Comparison of ENCODE assay signal across 8 mouse cellular contexts in the genomic region with DNA sequence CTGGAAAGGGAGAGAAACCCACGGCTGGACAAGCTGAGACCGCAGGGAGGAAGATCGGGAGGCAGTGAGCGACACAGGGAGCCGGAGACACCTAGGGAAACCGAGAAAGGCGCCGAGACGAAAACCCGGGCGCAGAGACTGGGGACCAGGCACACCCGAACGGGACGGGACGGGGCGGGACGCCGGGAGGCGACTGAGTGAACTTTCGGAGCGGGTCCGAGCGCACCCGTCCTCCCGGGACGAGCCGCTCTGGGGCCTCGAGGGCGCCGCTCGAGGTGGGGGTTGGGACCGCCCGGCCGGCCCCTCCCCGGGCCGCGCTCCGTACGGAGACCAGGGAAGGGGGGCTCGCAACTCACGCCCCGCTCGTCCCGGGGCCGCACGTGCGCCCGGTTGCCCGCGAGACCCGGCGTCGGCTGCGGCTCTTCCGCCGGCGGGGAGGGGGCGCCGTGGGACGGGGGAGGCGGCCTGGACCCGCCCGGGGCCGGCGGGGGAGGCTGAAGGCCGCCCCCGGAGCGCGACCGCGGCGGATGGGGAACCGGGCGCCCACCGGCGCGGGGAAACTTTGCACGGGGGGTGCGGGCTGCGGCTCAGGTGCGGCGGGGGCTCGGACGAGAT. TPM values are rescaled to one million over a fixed set of nuclear protein-coding genes. Genes with fewer than 3 reads are reported as not detected.
DNase-seq lines count a peak whose midpoint lies in the region; ATAC-seq and TF ChIP-seq lines count a peak whose summit lies in the region.

No protein-coding gene starts in this region.

- H3K4me3 ChIP-seq in gastrocnemius, adult 2 months: peak overlapping the region; percentile 81
- H3K4me3 ChIP-seq in ES-Bruce4 (ENCODE audit: low read depth, low read length): peak overlapping the region; percentile 97
- peak overlapping the region; percentile 85 for H3K4me3 ChIP-seq in embryonic facial prominence, embryonic 13.5 days
- peak overlapping the region; percentile 99 for H3K4me3 ChIP-seq in hindbrain, embryonic 12.5 days
- peak overlapping the region; percentile 86 for H3K4me3 ChIP-seq in limb, embryonic 14.5 days (replicated peaks; ENCODE audit: low read length)
- H3K4me3 ChIP-seq in neural tube, embryonic 12.5 days: peak overlapping the region; percentile 97

- no peak for ATAC-seq in embryonic facial prominence, embryonic 13.5 days (ENCODE audit: insufficient number of reproducible peaks, insufficient read depth, low FRiP score, low TSS enrichment, low read depth)
- ATAC-seq in hindbrain, embryonic 12.5 days (ENCODE audit: low FRiP score): peak; percentile 35
- ATAC-seq in limb, embryonic 14.5 days (ENCODE audit: low FRiP score, low read depth): peak; percentile 14; the same call in 1 of the 2 replicates
- peak; percentile 27 for ATAC-seq in neural tube, embryonic 12.5 days (ENCODE audit: low FRiP score, low read depth)

- H3K36me3 ChIP-seq in ES-Bruce4 (ENCODE audit: control insufficient read depth, insufficient read depth, low read length, poor library complexity, severe bottlenecking): no peaks in the 10 kb centered on the region
- H3K36me3 ChIP-seq in embryonic facial prominence, embryonic 13.5 days: peaks cover 17% of the 10 kb centered on the region
- peaks cover 14% of the 10 kb centered on the region; the same call in 1 of the 2 replicates for H3K36me3 ChIP-seq in hindbrain, embryonic 12.5 days
- peaks cover 10% of the 10 kb centered on the region for H3K36me3 ChIP-seq in limb, embryonic 14.5 days (ENCODE audit: control insufficient read depth, insufficient read depth, low read length)
- peaks cover 12% of the 10 kb centered on the region; the same call in 1 of the 2 replicates for H3K36me3 ChIP-seq in neural tube, embryonic 12.5 days

- peak overlapping the region; percentile 97 for H3K9ac ChIP-seq in ES-Bruce4 (ENCODE audit: low read depth, poor library complexity, severe bottlenecking)
- peak overlapping the region; percentile 95 for H3K9ac ChIP-seq in embryonic facial prominence, embryonic 13.5 days
- H3K9ac ChIP-seq in hindbrain, embryonic 12.5 days: peak overlapping the region; percentile 99
- H3K9ac ChIP-seq in limb, embryonic 14.5 days (ENCODE audit: low read depth, low read length, severe bottlenecking): peak overlapping the region; percentile 93
- peak overlapping the region; percentile 98 for H3K9ac ChIP-seq in neural tube, embryonic 12.5 days

- TF ChIP-seq POLR2A in ES-Bruce4 (IDR thresholded peaks at IDR 0.05; ENCODE audit: insufficient read depth, low read length): no peak
- TF ChIP-seq POLR2A in limb, embryonic 14.5 days (IDR thresholded peaks at IDR 0.05; ENCODE audit: borderline replicate concordance, extremely low read depth, insufficient read depth, insufficient read length): no peak

- DNase-seq in gastrocnemius, adult 2 months: peak; percentile 62
- no peak for DNase-seq in gastrocnemius, adult 18-20 months (ENCODE audit: low spot score)
- no peak for DNase-seq in limb, embryonic 14.5 days (ENCODE audit: low spot score)
- DNase-seq in spleen, adult 18-20 months: no peak

- TF ChIP-seq CTCF in gastrocnemius, adult 2 months (IDR thresholded peaks at IDR 0.05): no peak
- no peak for TF ChIP-seq CTCF in ES-Bruce4 (IDR thresholded peaks at IDR 0.05; ENCODE audit: low read depth, low read length)

- H3K27me3 ChIP-seq in ES-Bruce4 (ENCODE audit: control insufficient read depth, insufficient read depth, low read length, poor library complexity, severe bottlenecking): no peaks in the 10 kb centered on the region
- no peaks in the 10 kb centered on the region for H3K27me3 ChIP-seq in embryonic facial prominence, embryonic 13.5 days
- H3K27me3 ChIP-seq in hindbrain, embryonic 12.5 days: no peaks in the 10 kb centered on the region
- H3K27me3 ChIP-seq in limb, embryonic 14.5 days (ENCODE audit: control insufficient read depth, insufficient read depth, low read length): no peaks in the 10 kb centered on the region
- H3K27me3 ChIP-seq in neural tube, embryonic 12.5 days (replicated peaks): no peaks in the 10 kb centered on the region; the same call in 1 of the 2 replicates

- peak overlapping the region; percentile 69 for H3K4me2 ChIP-seq in embryonic facial prominence, embryonic 13.5 days
- H3K4me2 ChIP-seq in hindbrain, embryonic 12.5 days (replicated peaks): peak overlapping the region; percentile 72
- H3K4me2 ChIP-seq in limb, embryonic 14.5 days (replicated peaks; ENCODE audit: low read depth, low read length, severe bottlenecking): peak overlapping the region; percentile 73
- H3K4me2 ChIP-seq in neural tube, embryonic 12.5 days (replicated peaks): peak overlapping the region; percentile 79

- under 1% methylated on average over 76 of the region's 84 CpGs for WGBS in embryonic facial prominence, embryonic 13.5 days
- under 1% methylated on average over 53 of the region's 84 CpGs for WGBS in hindbrain, embryonic 12.5 days
- WGBS in limb, embryonic 14.5 days: 2% methylated on average over 29 of the region's 84 CpGs
- WGBS in neural tube, embryonic 12.5 days: under 1% methylated on average over 79 of the region's 84 CpGs

- peaks cover 19% of the 10 kb centered on the region for H3K4me1 ChIP-seq in ES-Bruce4 (ENCODE audit: control insufficient read depth, insufficient read depth, low read length)
- peaks cover 53% of the 10 kb centered on the region for H3K4me1 ChIP-seq in embryonic facial prominence, embryonic 13.5 days
- peaks cover 46% of the 10 kb centered on the region for H3K4me1 ChIP-seq in hindbrain, embryonic 12.5 days
- H3K4me1 ChIP-seq in limb, embryonic 14.5 days (ENCODE audit: control insufficient read depth, insufficient read depth, low read length): peaks cover 20% of the 10 kb centered on the region
- peaks cover 54% of the 10 kb centered on the region for H3K4me1 ChIP-seq in neural tube, embryonic 12.5 days

- no peaks in the 10 kb centered on the region for H3K9me3 ChIP-seq in ES-Bruce4 (replicated peaks; ENCODE audit: control insufficient read depth, insufficient read depth, low read length, poor library complexity, severe bottlenecking)
- H3K9me3 ChIP-seq in embryonic facial prominence, embryonic 13.5 days: no peaks in the 10 kb centered on the region
- H3K9me3 ChIP-seq in hindbrain, embryonic 12.5 days (replicated peaks): no peaks in the 10 kb centered on the region
- H3K9me3 ChIP-seq in limb, embryonic 14.5 days (ENCODE audit: control insufficient read depth, low read length): no peaks in the 10 kb centered on the region
- H3K9me3 ChIP-seq in neural tube, embryonic 12.5 days: no peaks in the 10 kb centered on the region

- intact Hi-C loops in gastrocnemius, adult 2 months (cut with DNase I): loop anchor here (10.0 kb wide), 2 partner anchors 366 to 466 kb away; partner anchors contain the start of gene Artn

- TF ChIP-seq EP300 in ES-Bruce4 (IDR thresholded peaks at IDR 0.05; ENCODE audit: insufficient read depth, low read depth, low read length): no peak

- H3K27ac ChIP-seq in gastrocnemius, adult 2 months: peak overlapping the region; percentile 68
- peak overlapping the region; percentile 52 for H3K27ac ChIP-seq in ES-Bruce4 (ENCODE audit: insufficient read depth, low read length)
- H3K27ac ChIP-seq in embryonic facial prominence, embryonic 13.5 days: peak overlapping the region; percentile 94
- H3K27ac ChIP-seq in hindbrain, embryonic 12.5 days: peak overlapping the region; percentile 92
- H3K27ac ChIP-seq in limb, embryonic 14.5 days (replicated peaks; ENCODE audit: low read depth, low read length): peak overlapping the region; percentile 88
- peak overlapping the region; percentile 72 for H3K27ac ChIP-seq in neural tube, embryonic 12.5 days

RNA-seq across cellular contexts. Expression of gene Ptprf, which starts 0.7 kb away (rescaled TPM):
- total RNA-seq in gastrocnemius, adult 2 months (2021): 1 to 10 TPM; 1.5 to 2.5 TPM
- total RNA-seq in gastrocnemius, adult 18-20 months (2021): 1 to 10 TPM; 2.0 to 2.2 TPM
- 194 and 216 TPM in 2 replicates for polyA plus RNA-seq in ES-Bruce4 (2011; ENCODE audit: insufficient read depth, insufficient read length, low read depth, missing spikeins)
- 79.8 and 88.8 TPM in 2 replicates for polyA plus RNA-seq in embryonic facial prominence, embryonic 13.5 days (2015; fragmentation: Nextera tagmentation; extraction: Ambion mirVana)
- polyA plus RNA-seq in hindbrain, embryonic 12.5 days (2016; fragmentation: Nextera tagmentation; extraction: Ambion mirVana): 131 and 137 TPM in 2 replicates
- polyA plus RNA-seq in limb, embryonic 14.5 days (2012; rRNA removed): 85.0 and 108 TPM in 2 replicates
- polyA plus RNA-seq in limb, embryonic 14.5 days (2014; fragmentation: Nextera tagmentation; extraction: Ambion mirVana): 71.9 and 78.1 TPM in 2 replicates
- 109 and 122 TPM in 2 replicates for polyA plus RNA-seq in neural tube, embryonic 12.5 days (2016; fragmentation: Nextera tagmentation; extraction: Ambion mirVana)
